Mouse (Mus musculus) MEL (cell line): ENCODE results near the gene Adamtsl4.

Experiments used
- CHD1 ChIP-seq: IDR thresholded peaks from 2 replicates; pipeline ENCODE4 v1.6.1; 2012; ENCODE audit warnings: low read depth, mild to moderate bottlenecking, inconsistent platforms, low read length, improper control_type of control experiment
- ELF1 ChIP-seq: IDR thresholded peaks from 2 replicates; pipeline ENCODE4 v1.6.1; 2014; ENCODE audit warnings: low read depth, mild to moderate bottlenecking, inconsistent platforms, low read length, improper control_type of control experiment, moderate library complexity

GRCm38 (mm10) chr3:95657711-95658110, 30.0 kb downstream of the Adamtsl4 start:
- no peak for TF ChIP-seq ELF1
- no peak for TF ChIP-seq CHD1
